Mouse (Mus musculus) lung, postnatal 0 days (tissue): ENCODE data around the gene Zfp523. TPM values are rescaled to one million over a fixed set of nuclear protein-coding genes. Genes with fewer than 3 reads are reported as not detected.

ENCODE experiments used
- ATAC-seq: fragments of 200-750 bp; cut with Nextera tagmentation; 2 replicates; pipeline ENCODE4 v1.8.0; 2017; ENCODE audit warnings: moderate library complexity
- DNase-seq: peaks from one replicate; pipeline ENCODE4 v3.0.0-alpha.2; 2016; ENCODE audit warnings: low spot score
- H3K27ac ChIP-seq: fragments of 300-500 bp; sonication (generic); 2 replicates; pipeline ENCODE4 v1.5.1; 2014; ENCODE audit warnings: antibody characterized with exemption, mild to moderate bottlenecking, low read length, mixed read lengths
- H3K27me3 ChIP-seq: fragments of 300-500 bp; sonication (generic); replicated peaks from 2 replicates; pipeline ENCODE4 v1.6.1; 2014; ENCODE audit warnings: low read length, mixed read lengths; ENCODE audit not compliant: insufficient read depth
- H3K36me3 ChIP-seq: fragments of 300-500 bp; sonication (generic); 2 replicates; pipeline ENCODE4 v1.6.1; 2014; ENCODE audit warnings: low read length, mixed read lengths; ENCODE audit not compliant: insufficient read depth
- H3K4me1 ChIP-seq: fragments of 300-500 bp; sonication (generic); 2 replicates; pipeline ENCODE4 v1.6.1; 2014; ENCODE audit warnings: antibody characterized with exemption, low read depth, low read length, mixed read lengths; ENCODE audit not compliant: insufficient read depth
- H3K4me2 ChIP-seq: fragments of 300-500 bp; sonication (generic); replicated peaks from 2 replicates; pipeline ENCODE4 v1.6.1; 2014; ENCODE audit warnings: low read depth, mild to moderate bottlenecking, low read length, moderate library complexity, mixed read lengths
- H3K4me3 ChIP-seq: fragments of 300-500 bp; sonication (generic); 2 replicates; pipeline ENCODE4 v1.5.1; 2014; ENCODE audit warnings: low read depth, low read length
- H3K9ac ChIP-seq: fragments of 300-500 bp; sonication (generic); replicated peaks from 2 replicates; pipeline ENCODE4 v1.6.1; 2014; ENCODE audit warnings: low read depth, mild to moderate bottlenecking
- H3K9me3 ChIP-seq: fragments of 300-500 bp; sonication (generic); 2 replicates; pipeline ENCODE4 v1.6.1; 2016; ENCODE audit warnings: low read length, mixed read lengths
- CTCF ChIP-seq: IDR thresholded peaks from 2 replicates; pipeline ENCODE4 v1.5.1; 2016; ENCODE audit warnings: antibody characterized with exemption, mild to moderate bottlenecking
- EP300 ChIP-seq: IDR thresholded peaks from 2 replicates; pipeline ENCODE4 v1.6.1; 2016; ENCODE audit warnings: antibody characterized with exemption, mild to moderate bottlenecking, control low read depth
- WGBS: fragments of 180-500 bp; shearing (Covaris S2); extraction: QIAGEN DNeasy Blood & Tissue Kit; methylation state at CpG from one replicate; pipeline ENCODE4 v1.1.7; 2014; 5-methylcytosine and 5-hydroxymethylcytosine counted together
- polyA plus RNA-seq: library from polyadenylated mRNA; unstranded; fragments of >200 nt; fragmentation: Nextera tagmentation; extraction: Ambion mirVana; gene quantifications from 2 replicates; pipeline ENCODE4 v1.2.1, GENCODE M21; 2015

Gene Zfp523
- polyA plus RNA-seq, 1 experiment from 2014 or later = 20.2 TPM

DNA sequence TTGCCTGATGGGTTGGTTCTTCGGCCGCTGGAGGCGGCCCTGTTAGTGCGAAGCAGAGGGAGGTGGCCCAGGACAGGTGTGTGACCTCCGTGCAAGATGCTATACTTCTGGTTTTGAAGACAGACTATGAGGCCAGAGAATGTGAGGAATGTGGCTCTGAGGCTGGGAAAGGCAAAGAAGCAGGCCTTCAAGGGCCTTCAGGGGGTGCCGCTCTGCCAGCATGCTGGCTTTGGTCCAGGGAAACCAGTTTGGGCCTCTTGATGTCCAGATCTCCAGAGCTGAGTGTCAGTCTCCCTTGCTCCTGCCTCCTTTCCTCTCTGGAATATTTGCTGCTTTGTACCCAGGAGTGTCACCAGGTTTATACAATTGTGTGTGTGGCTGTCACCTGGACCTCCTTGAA, 65.4 kb downstream of the Zfp523 start:
- peak overlapping the region; percentile 38; the same call in 1 of the 2 replicates for H3K27ac ChIP-seq
- peak; percentile 85 for DNase-seq

DNA sequence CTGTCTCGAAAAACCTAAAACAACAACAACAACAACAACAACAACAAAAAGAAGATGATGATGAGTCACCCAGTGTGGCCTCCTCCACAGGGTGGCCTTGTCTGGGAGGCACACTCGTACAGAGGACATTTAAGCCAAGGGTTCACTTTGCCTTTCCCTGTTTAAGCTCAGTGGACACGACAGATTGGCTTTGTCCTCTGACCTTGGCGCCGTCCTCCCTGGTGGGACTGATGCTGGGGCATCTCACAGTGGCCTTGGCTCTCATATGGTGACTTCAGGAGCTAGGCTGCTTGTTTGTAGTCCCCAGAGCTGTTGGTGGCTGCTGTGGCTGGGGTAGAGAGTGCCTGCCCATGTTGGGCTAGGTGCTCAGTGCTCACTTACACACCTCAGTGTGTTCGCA, 67.3 kb downstream of the Zfp523 start:
- WGBS = 78% methylated on average over 6 of the region's 6 CpGs
- H3K4me3 ChIP-seq = no peak overlapping the region
- H3K27me3 ChIP-seq = no peaks in the 10 kb centered on the region
- H3K27ac ChIP-seq = no peak overlapping the region
- H3K4me2 ChIP-seq = no peak overlapping the region
- no peak overlapping the region for H3K9ac ChIP-seq
- ATAC-seq (no peak), DNase-seq (no peak)
- H3K4me1 ChIP-seq = no peaks in the 10 kb centered on the region; the same call in 1 of the 2 replicates
- H3K36me3 ChIP-seq = peaks cover 9% of the 10 kb centered on the region; the same call in 1 of the 2 replicates
- TF ChIP-seq EP300 = no peak
- TF ChIP-seq CTCF = no peak
- H3K9me3 ChIP-seq = no peaks in the 10 kb centered on the region

More for the DNA sequence above, 65.4 kb downstream of the Zfp523 start:
- ATAC-seq = peak; percentile 82
- Histone ChIP-seq H3K27me3 (no peaks in the 10 kb centered on the region), H3K4me3 (no peak overlapping the region), H3K9ac (no peak overlapping the region), H3K4me1 (no peaks in the 10 kb centered on the region), H3K36me3 (peaks cover 11% of the 10 kb centered on the region; the same call in 1 of the 2 replicates), H3K4me2 (no peak overlapping the region), H3K9me3 (no peaks in the 10 kb centered on the region)
- TF ChIP-seq EP300 = 0 out of 2 replicates have a peak, but pooled peaks have one; percentile 33
- no peak for TF ChIP-seq CTCF
- 42% methylated on average over 6 of the region's 6 CpGs for WGBS

DNA sequence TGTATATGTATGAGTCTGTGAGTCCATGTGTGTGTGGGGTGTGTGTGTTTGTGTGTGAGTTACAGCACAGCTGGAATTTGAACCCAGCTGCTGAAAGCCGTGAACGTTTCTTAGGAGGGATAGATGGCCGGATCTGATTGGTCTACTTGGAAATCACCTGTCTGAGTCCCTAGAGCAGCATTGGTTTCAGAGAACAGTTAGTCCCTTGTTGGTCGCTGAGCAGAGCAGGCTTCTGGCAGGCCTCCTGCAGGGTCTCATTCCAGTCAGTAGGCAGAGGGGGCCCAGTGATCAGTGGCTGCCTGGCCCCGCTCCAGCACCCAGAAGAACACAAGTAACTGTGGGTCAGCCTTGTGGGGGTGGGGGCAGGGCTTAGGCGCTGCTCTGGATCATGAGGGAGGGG, 67.8 kb downstream of the Zfp523 start:
- H3K36me3 ChIP-seq = 0 out of 2 replicates have a peak, but pooled peaks cover 4% of the 10 kb centered on the region
- no peaks in the 10 kb centered on the region for H3K9me3 ChIP-seq
- TF ChIP-seq CTCF (no peak), EP300 (no peak)
- ATAC-seq (no peak), DNase-seq (no peak)
- no peak overlapping the region for H3K4me3 ChIP-seq
- no peaks in the 10 kb centered on the region for H3K27me3 ChIP-seq
- H3K4me2 ChIP-seq = no peak overlapping the region
- H3K27ac ChIP-seq = no peak overlapping the region
- no peak overlapping the region for H3K9ac ChIP-seq
- WGBS = 44% methylated on average over 5 of the region's 6 CpGs
- no peaks in the 10 kb centered on the region; the same call in 1 of the 2 replicates for H3K4me1 ChIP-seq

DNA sequence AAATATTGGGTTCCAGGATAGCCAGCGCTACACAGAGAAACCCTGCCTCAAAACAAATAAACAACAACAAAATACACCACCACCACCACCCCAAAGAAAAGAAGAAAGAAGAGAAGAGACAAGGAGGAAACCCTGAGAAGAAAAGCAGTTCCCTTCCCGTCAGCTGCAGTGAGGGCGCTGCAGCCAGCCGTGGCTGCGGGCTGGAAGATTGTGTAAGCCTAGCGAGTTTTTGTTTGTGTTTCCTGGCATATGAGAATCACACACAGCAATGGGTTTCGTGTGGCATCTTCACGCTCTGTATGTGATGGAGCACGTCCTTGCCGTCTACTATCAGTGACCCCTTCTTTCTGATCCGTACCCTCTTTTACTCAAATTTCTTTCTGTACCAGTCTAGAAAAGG, 69.7 kb downstream of the Zfp523 start:
- no peak overlapping the region for H3K4me3 ChIP-seq
- DNase-seq (no peak), ATAC-seq (no peak)
- H3K27me3 ChIP-seq = no peaks in the 10 kb centered on the region
- H3K27ac ChIP-seq = no peak overlapping the region
- TF ChIP-seq EP300 (no peak), CTCF (peak; percentile 15; the same call in 1 of the 2 replicates)
- H3K9ac ChIP-seq = no peak overlapping the region
- H3K9me3 ChIP-seq = no peaks in the 10 kb centered on the region
- H3K4me1 ChIP-seq = no peaks in the 10 kb centered on the region; the same call in 1 of the 2 replicates
- no peaks in the 10 kb centered on the region for H3K36me3 ChIP-seq
- no peak overlapping the region for H3K4me2 ChIP-seq
- 61% methylated on average over 11 of the region's 11 CpGs for WGBS

DNA sequence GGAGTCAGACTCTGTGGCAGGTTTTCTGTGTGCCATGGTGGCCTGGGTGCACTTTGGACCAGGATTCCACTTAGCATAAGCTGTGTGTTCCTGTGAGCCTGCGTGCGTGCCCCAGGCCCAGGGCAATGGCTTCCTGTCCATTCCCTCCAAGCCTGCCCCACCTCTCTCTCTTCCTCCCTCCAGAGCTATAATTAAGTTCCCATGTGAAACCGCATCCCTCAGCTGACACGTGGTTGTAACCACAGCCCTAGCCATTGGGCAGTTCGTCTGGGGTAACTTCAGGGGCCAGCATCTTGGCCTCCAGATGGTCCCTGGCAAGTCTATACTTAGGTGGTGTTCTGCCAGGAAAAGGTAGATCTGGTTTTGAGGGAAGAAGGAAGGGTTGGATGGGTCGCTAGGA, 70.7 kb downstream of the Zfp523 start:
- Histone ChIP-seq H3K4me2 (no peak overlapping the region), H3K9ac (no peak overlapping the region)

DNA sequence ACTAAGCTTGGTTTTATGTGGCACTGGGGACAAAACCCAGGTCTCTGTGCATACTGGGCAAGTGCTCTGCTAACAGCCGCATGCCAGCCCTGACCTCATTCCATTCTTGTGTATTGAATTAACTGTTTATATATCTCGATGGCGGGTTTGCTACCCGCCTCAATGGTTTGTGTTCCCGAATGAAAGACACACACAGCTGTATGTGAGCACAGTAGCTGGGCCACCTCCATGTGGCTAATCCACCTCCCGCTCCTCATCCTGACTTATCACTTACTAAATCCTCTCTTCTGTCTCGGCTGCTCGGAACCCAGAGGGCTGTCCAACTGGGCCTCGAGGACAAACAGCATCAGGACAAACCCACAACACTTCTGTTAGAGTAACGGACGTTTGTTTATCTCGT, 72.1 kb downstream of the Zfp523 start:
- Histone ChIP-seq H3K4me3 (no peak overlapping the region), H3K27me3 (no peaks in the 10 kb centered on the region), H3K36me3 (no peaks in the 10 kb centered on the region), H3K9ac (no peak overlapping the region), H3K9me3 (no peaks in the 10 kb centered on the region), H3K4me2 (no peak overlapping the region), H3K4me1 (no peaks in the 10 kb centered on the region; the same call in 1 of the 2 replicates), H3K27ac (no peak overlapping the region)
- no peak for DNase-seq
- ATAC-seq = no peak
- TF ChIP-seq EP300 (no peak), CTCF (no peak)
- WGBS = 45% methylated on average over 12 of the region's 12 CpGs

More for the DNA sequence above, 70.7 kb downstream of the Zfp523 start:
- Histone ChIP-seq H3K4me3 (no peak overlapping the region), H3K4me1 (no peaks in the 10 kb centered on the region; the same call in 1 of the 2 replicates), H3K9me3 (no peaks in the 10 kb centered on the region), H3K27me3 (no peaks in the 10 kb centered on the region), H3K36me3 (no peaks in the 10 kb centered on the region), H3K27ac (no peak overlapping the region)
- ATAC-seq (peak; percentile 35; the same call in 1 of the 2 replicates), DNase-seq (peak; percentile 27)
- WGBS = 48% methylated on average over 6 of the region's 6 CpGs
- TF ChIP-seq CTCF (no peak), EP300 (no peak)
